Mouse (Mus musculus) limb, embryonic 15.5 days (tissue): ENCODE data around the gene Ptprz1. TPM values are rescaled to one million over a fixed set of nuclear protein-coding genes. Genes with fewer than 3 reads are reported as not detected.

Experiments
- ATAC-seq: fragments of 200-750 bp; cut with Nextera tagmentation; 2 replicates; pipeline ENCODE4 v1.8.0; 2017; ENCODE audit warnings: low read depth, moderate TSS enrichment; ENCODE audit not compliant: insufficient number of reproducible peaks, low FRiP score, low TSS enrichment
- H3K27ac ChIP-seq: fragments of 300-500 bp; sonication (generic); 2 replicates; pipeline ENCODE4 v1.5.1; 2015; ENCODE audit warnings: moderate library complexity, mild to moderate bottlenecking, inconsistent platforms
- H3K27me3 ChIP-seq: fragments of 300-500 bp; sonication (generic); 2 replicates; pipeline ENCODE4 v1.6.1; 2015; ENCODE audit warnings: inconsistent platforms
- H3K36me3 ChIP-seq: fragments of 300-500 bp; sonication (generic); 2 replicates; pipeline ENCODE4 v1.6.1; 2015; ENCODE audit warnings: inconsistent platforms
- H3K4me1 ChIP-seq: fragments of 300-500 bp; sonication (generic); 2 replicates; pipeline ENCODE4 v1.6.1; 2015; ENCODE audit warnings: inconsistent platforms
- H3K4me2 ChIP-seq: fragments of 300-500 bp; sonication (generic); 2 replicates; pipeline ENCODE4 v1.6.1; 2015; ENCODE audit warnings: mild to moderate bottlenecking, inconsistent platforms
- H3K4me3 ChIP-seq: fragments of 300-500 bp; sonication (generic); 2 replicates; pipeline ENCODE4 v1.5.1; 2015; ENCODE audit warnings: mild to moderate bottlenecking, inconsistent platforms
- H3K9ac ChIP-seq: fragments of 300-500 bp; sonication (generic); 2 replicates; pipeline ENCODE4 v1.6.1; 2015; ENCODE audit warnings: inconsistent platforms
- H3K9me3 ChIP-seq: fragments of 300-500 bp; sonication (generic); 2 replicates; pipeline ENCODE4 v1.6.1; 2016; ENCODE audit warnings: inconsistent platforms
- WGBS: fragments of 180-500 bp; shearing (Covaris S2); methylation state at CpG from one replicate; pipeline ENCODE4 v1.1.7; 2015; 5-methylcytosine and 5-hydroxymethylcytosine counted together
- polyA plus RNA-seq: library from polyadenylated mRNA; unstranded; fragments of >200 nt; fragmentation: Nextera tagmentation; extraction: Ambion mirVana; gene quantifications from 2 replicates; pipeline ENCODE4 v1.2.1, GENCODE M21; 2015

The Ptprz1 gene
- polyA plus RNA-seq, 1 experiment from 2014 or later = 9.7 TPM

DNA sequence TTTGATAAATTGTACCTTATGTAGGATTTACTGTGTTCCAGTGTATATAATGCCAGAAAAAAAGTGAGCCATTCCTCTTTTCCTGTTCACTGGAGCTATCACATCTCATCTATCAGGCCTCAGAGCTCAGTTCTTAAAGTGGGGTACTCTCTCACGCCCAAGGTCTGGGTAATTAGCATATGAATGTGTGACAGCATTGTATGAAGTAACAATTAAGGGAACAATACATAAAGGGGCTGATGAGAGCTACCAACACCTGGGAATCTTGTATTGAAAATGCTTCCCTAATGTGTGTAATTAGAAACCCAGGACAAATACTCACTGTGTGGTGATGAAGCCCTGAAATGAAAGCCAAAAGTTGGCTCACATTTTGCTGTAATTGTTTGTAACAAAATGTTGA, 47.6 kb downstream of the Ptprz1 start:
- Histone ChIP-seq H3K4me2 (no peak overlapping the region), H3K4me3 (no peak overlapping the region), H3K9me3 (no peaks in the 10 kb centered on the region), H3K27me3 (no peaks in the 10 kb centered on the region), H3K27ac (no peak overlapping the region), H3K36me3 (no peaks in the 10 kb centered on the region), H3K9ac (no peak overlapping the region), H3K4me1 (no peaks in the 10 kb centered on the region)
- 38% methylated on average over 1 of the region's 1 CpGs for WGBS
- ATAC-seq = no peak

DNA sequence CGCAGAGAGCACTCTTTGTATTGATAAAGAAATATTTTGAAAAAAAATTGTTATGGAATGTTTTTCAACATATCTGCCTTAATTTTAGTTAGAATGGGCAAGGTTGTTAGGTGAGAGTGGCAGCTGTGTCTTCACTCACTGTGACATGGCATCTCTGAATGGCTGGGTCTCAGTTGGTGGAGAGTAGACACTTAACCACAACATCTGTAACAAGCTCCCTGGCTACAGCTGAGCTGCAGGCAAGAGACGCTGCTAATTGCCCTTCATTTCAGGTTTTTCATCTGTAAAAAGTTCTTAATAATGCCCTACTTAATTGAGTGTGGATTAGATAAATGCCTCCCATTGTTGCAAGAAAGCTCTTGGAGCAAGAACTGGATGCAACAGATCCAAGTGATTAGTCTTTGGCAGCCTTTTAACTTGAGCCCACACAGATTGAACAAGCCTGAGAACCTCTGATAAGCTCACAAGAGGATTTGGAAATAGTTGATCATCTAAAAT, 57.5 kb downstream of the Ptprz1 start:
- Histone ChIP-seq H3K9me3 (no peaks in the 10 kb centered on the region), H3K27me3 (no peaks in the 10 kb centered on the region), H3K4me1 (no peaks in the 10 kb centered on the region), H3K4me2 (no peak overlapping the region), H3K27ac (no peak overlapping the region), H3K4me3 (no peak overlapping the region), H3K9ac (no peak overlapping the region), H3K36me3 (no peaks in the 10 kb centered on the region)
- 75% methylated on average over 2 of the region's 2 CpGs for WGBS
- no peak for ATAC-seq

DNA sequence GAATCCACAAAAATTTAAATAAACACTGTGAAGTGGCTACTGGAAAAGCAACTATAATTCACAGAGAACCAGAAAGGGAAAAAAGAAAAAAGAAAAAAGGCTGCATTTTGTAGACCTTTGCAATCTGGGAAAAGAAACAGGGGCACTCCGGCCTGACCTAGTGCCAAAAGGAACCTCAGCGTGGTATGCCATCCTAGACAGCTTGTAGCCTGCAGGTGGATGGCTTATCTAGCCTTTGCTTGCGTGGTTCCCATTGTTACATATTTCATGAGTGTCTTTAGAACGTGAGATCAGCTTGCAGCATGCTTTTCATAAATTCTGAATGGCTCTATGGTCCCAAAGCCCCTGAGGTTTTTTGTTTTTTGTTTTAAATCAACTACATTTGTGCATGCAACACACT, 61.8 kb downstream of the Ptprz1 start:
- Histone ChIP-seq H3K4me3 (no peak overlapping the region), H3K4me2 (no peak overlapping the region), H3K9ac (no peak overlapping the region), H3K4me1 (no peaks in the 10 kb centered on the region), H3K27me3 (no peaks in the 10 kb centered on the region), H3K36me3 (no peaks in the 10 kb centered on the region), H3K9me3 (no peaks in the 10 kb centered on the region), H3K27ac (no peak overlapping the region)
- ATAC-seq = no peak
- WGBS = 71% methylated on average over 4 of the region's 4 CpGs

DNA sequence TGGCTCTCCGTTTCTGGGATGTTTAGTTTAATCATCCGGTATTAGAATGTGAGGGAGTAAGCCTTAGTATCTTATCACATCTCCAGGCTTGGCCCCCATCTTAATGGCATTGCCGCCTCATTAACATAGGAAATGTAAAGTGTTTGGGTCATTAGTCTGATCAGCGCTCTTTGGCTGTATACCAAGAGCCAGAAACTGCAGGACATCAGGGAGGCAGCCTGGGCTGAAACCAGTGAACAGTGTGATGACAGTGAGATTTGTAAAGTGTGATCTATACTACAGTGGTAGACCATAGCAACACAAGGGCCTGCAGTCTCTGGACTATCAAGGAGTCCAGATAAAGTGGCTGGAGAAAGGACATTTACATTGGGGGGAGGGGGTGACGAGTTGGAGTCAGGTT, 62.2 kb downstream of the Ptprz1 start:
- WGBS = 68% methylated on average over 5 of the region's 5 CpGs
- no peaks in the 10 kb centered on the region for H3K36me3 ChIP-seq
- no peak overlapping the region for H3K4me3 ChIP-seq
- H3K9ac ChIP-seq = no peak overlapping the region
- H3K4me1 ChIP-seq = no peaks in the 10 kb centered on the region
- H3K27me3 ChIP-seq = no peaks in the 10 kb centered on the region
- no peak overlapping the region for H3K4me2 ChIP-seq
- ATAC-seq = no peak
- H3K9me3 ChIP-seq = no peaks in the 10 kb centered on the region
- no peak overlapping the region for H3K27ac ChIP-seq

DNA sequence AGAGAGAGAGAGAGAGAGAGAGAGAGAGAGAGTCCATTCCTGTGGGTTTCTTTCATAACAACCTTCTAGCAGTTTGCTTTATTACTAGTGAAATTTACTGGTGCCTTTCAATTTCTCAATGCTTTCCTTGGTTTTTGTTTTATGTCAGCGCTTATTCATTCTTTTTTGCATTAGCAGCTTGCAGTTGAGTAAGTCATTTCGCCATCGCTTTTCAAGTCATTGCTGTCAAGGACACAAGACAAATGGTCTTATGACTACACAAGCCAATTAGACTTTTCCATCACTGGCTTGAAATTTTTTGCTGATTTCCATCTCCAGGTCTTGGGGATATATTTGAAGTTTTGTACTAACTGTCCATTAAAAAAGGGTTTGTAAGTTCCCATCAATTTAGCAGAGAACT, 68.9 kb downstream of the Ptprz1 start:
- Histone ChIP-seq H3K9ac (no peak overlapping the region), H3K9me3 (no peaks in the 10 kb centered on the region), H3K4me1 (no peaks in the 10 kb centered on the region), H3K27ac (no peak overlapping the region), H3K4me2 (no peak overlapping the region), H3K27me3 (no peaks in the 10 kb centered on the region), H3K36me3 (no peaks in the 10 kb centered on the region), H3K4me3 (no peak overlapping the region)
- ATAC-seq = no peak
- 85% methylated on average over 3 of the region's 3 CpGs for WGBS

DNA sequence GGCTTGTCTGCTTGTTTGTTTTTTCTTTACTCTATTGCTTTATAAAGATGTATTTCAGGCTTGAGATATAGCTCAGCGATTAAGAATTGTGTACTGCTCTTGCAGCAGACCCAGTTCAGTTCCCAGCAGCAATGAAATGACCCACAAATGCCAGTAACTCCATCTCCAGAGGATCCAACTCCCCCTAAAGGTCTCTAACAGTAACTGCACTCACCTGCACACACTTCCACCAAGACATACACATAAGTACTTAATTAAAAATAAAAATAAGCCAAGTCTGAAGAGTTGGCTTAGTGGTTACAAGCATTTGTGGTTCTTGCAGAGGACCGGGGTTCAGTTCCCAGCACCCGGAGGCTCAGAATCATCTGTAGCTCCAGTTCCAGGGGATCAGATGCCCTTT, 88.1 kb downstream of the Ptprz1 start:
- Histone ChIP-seq H3K27me3 (no peaks in the 10 kb centered on the region), H3K4me3 (no peak overlapping the region), H3K4me2 (no peak overlapping the region), H3K4me1 (no peaks in the 10 kb centered on the region), H3K27ac (no peak overlapping the region), H3K36me3 (no peaks in the 10 kb centered on the region), H3K9me3 (no peaks in the 10 kb centered on the region), H3K9ac (no peak overlapping the region)
- 85% methylated on average over 3 of the region's 3 CpGs for WGBS
- no peak for ATAC-seq

- Histone ChIP-seq H3K4me2 (no peak overlapping the region), H3K4me1 (no peaks in the 10 kb centered on the region), H3K27ac (no peak overlapping the region), H3K9ac (no peak overlapping the region), H3K4me3 (no peak overlapping the region), H3K36me3 (no peaks in the 10 kb centered on the region), H3K27me3 (no peaks in the 10 kb centered on the region), H3K9me3 (no peaks in the 10 kb centered on the region)
- 51% methylated on average over 2 of the region's 2 CpGs for WGBS
- no peak for ATAC-seq
Observed at GRCm38 (mm10) chr6:22968073-22968472, 92.8 kb downstream of the Ptprz1 start.

- no peaks in the 10 kb centered on the region for H3K4me1 ChIP-seq
- WGBS = 6% methylated on average over 9 of the region's 9 CpGs
- H3K4me2 ChIP-seq = no peak overlapping the region
- no peak overlapping the region for H3K27ac ChIP-seq
- no peaks in the 10 kb centered on the region for H3K36me3 ChIP-seq
- H3K9ac ChIP-seq = no peak overlapping the region
- H3K27me3 ChIP-seq = no peaks in the 10 kb centered on the region
- H3K4me3 ChIP-seq = no peak overlapping the region
- no peak for ATAC-seq
- H3K9me3 ChIP-seq = no peaks in the 10 kb centered on the region
Observed at GRCm38 (mm10) chr6:22983769-22984519, 108.6 kb downstream of the Ptprz1 start.

GRCm38 (mm10) chr6:22984520-22985154, 109.3 kb downstream of the Ptprz1 start:
- Histone ChIP-seq H3K36me3 (no peaks in the 10 kb centered on the region), H3K9ac (no peak overlapping the region), H3K4me3 (no peak overlapping the region), H3K4me1 (no peaks in the 10 kb centered on the region), H3K27ac (no peak overlapping the region), H3K4me2 (no peak overlapping the region), H3K27me3 (no peaks in the 10 kb centered on the region), H3K9me3 (no peaks in the 10 kb centered on the region)
- no peak for ATAC-seq
- WGBS = 11% methylated on average over 5 of the region's 5 CpGs

- Histone ChIP-seq H3K4me1 (no peaks in the 10 kb centered on the region), H3K9ac (no peak overlapping the region), H3K36me3 (no peaks in the 10 kb centered on the region), H3K27me3 (no peaks in the 10 kb centered on the region), H3K9me3 (no peaks in the 10 kb centered on the region), H3K27ac (no peak overlapping the region), H3K4me2 (no peak overlapping the region), H3K4me3 (no peak overlapping the region)
- no peak for ATAC-seq
- 19% methylated on average over 3 of the region's 3 CpGs for WGBS
Observed at GRCm38 (mm10) chr6:23003152-23003551, 127.8 kb downstream of the Ptprz1 start.

- H3K4me1 ChIP-seq = no peaks in the 10 kb centered on the region
- H3K9ac ChIP-seq = no peak overlapping the region
- ATAC-seq = no peak
- no peaks in the 10 kb centered on the region for H3K27me3 ChIP-seq
- no peak overlapping the region for H3K4me3 ChIP-seq
- no peak overlapping the region for H3K27ac ChIP-seq
- H3K9me3 ChIP-seq = no peaks in the 10 kb centered on the region
- no peaks in the 10 kb centered on the region for H3K36me3 ChIP-seq
- no peak overlapping the region for H3K4me2 ChIP-seq
- 52% methylated on average over 4 of the region's 4 CpGs for WGBS
Observed at GRCm38 (mm10) chr6:23014988-23015613, 139.8 kb downstream of the Ptprz1 start.

DNA sequence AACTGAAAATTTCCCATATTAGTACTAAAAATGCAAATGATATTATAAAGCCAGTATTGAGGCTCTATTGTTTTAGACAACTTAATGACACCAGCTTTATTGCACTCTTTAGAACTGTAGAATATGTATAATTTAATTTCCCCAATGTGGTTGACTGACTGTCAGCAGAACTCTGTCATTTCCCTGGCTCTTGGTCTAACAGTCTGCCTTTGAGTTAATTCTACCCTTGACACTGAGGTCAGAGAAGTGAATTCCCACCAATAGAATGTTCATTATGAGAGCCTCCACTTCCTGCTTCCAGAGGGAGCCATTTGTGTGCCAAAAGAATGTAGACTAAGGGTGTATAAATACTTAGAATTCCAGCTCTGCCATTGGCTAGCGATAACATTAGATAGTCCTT, 152.9 kb downstream of the Ptprz1 start:
- WGBS = 45% methylated on average over 1 of the region's 1 CpGs
- Histone ChIP-seq H3K27ac (no peak overlapping the region), H3K9ac (no peak overlapping the region), H3K4me3 (no peak overlapping the region), H3K27me3 (no peaks in the 10 kb centered on the region), H3K4me2 (no peak overlapping the region), H3K36me3 (no peaks in the 10 kb centered on the region), H3K4me1 (no peaks in the 10 kb centered on the region), H3K9me3 (no peaks in the 10 kb centered on the region)
- ATAC-seq = no peak
